Mouse (Mus musculus): ENCODE measurements around the gene Pou3f1.
"Not testable (repeated sequence)": the region's sequence is repeated elsewhere in the genome, so short reads cannot be mapped to it uniquely, and the experiment has no call there.

The Pou3f1 gene

GRCm38 (mm10) chr4:124692416-124692861 lies 35.8 kb downstream of the Pou3f1 start:
- DNase-seq (ENCODE audit: low spot score), result no peak

GRCm38 (mm10) chr4:124693135-124693894 lies 36.7 kb downstream of the Pou3f1 start, which contains the start of gene Utp11:
Gene Utp11, minus strand, starts transcription at chr4:124693600.
- DNase-seq (ENCODE audit: low spot score), result no peak

DNA sequence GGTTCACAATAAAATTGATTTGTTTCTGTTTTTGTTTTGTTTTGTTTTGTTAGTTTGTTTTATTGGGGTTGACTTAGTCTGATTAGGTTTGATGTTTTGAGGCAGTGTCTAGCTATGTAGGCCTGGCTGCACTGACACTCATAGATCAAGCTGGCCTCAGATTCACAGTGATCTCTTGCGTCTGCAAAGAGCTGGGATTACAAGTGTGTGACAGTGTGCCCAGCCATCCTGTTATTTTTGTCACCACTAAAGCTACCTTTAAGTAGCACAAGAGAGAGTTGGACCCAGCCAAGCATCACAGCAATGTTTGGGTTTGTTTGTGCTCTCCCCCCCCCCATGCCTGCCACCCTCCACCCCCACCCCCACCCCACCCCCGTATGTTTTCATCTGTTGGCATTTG lies 38.0 kb downstream of the Pou3f1 start:
- DNase-seq (ENCODE audit: low spot score), result no peak

- no peak for DNase-seq (ENCODE audit: low spot score)
Observed at GRCm38 (mm10) chr4:124695786-124696516, 39.3 kb downstream of the Pou3f1 start.

DNA sequence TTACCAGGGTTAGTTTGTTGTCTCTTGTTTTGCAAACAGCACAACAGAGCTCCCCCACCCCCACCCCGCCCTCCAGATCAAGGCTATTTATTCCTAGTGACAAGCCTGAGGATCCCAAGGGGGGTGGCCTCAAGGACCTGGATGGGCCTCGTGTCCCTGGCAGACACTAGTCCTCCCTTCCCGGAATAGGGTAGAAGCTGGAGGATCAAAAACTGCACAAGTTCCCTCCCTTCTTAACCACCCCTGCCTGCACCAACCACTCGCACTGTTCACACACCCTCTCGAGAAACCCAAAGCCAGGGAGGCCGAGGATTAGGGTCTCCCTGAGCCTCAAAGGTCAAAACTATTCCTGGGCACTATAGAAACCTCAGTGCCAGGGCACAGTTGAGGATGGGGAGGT lies 43.2 kb downstream of the Pou3f1 start:
- DNase-seq (ENCODE audit: low spot score), result no peak

DNA sequence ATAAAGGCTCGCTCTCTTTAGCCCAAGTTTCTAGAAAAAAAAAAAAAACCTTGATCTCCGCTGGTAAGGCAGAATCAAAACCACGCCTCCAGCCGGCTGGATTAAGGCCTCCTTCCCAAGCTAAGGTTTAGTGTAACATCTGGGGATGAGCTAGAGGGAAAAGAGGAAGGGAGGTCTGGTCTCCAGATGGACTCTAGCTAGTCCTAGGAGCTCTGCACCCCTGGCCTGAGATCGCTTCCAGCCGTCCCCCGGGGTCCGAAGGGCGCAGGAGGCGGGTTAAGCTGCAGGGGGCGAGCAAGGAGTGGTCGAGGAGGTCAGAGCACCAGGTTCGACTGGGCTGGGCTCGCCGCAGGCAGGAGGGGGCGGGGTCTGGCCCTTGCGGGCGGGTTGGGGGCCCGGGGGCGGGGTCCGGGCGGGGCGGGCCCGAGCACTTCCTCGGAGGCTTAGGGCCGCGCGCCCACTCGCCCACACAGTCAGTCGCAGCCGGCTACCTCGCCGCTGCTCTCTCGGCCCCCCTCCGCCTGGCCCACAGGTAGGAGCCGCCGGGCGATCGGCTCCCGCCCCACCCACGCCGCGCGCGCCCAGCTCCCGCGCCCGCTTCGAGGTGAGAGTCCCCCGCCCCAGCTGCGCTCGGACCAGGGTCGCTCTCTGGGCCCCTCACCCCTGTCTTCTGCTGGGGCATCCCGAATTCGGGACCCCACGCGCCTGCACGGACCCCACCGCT lies 43.8 kb downstream of the Pou3f1 start, which contains the start of gene Fhl3:
Gene Fhl3 (plus strand): TSS at position 454 of the 724 bp plus-strand sequence.
- DNase-seq (ENCODE audit: low spot score), result no peak

DNA sequence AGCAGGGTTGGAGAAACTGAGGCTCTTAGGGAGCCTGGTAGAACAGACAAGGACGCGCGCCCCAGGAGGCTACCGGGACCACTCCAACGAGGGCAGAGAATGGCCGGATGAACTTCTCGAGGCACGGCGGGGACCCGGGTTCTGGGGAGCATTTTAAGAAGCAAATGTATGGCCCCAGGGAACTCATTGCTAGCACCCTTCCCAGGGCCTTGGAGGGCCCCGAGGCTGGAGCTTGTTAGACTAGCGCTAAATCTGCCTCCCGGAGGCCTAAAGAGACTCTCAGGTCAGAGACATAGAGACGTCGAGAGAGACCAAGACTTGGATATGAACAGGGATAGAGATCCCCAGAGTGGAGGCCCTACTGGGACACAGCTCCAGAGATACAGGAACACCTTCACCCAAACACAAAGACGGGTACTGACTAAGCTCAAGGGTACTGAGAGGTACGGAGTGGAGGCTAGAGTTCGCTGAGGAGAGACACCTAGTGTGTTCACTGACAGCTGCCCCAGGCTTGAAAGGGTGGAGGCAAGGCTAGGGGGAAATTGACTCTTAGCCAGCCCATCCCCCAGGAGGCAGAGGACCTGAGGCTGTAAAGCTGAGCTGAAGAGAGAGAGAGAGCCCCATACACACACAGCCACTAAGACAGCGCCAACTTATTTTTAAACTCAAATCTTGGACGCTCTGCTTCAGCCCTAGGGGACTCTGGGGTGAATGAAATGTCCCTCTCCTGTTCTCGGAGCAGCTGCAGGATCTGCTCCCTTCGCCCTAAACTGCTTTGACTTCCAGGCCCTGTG lies 44.6 kb downstream of the Pou3f1 start:
- DNase-seq (ENCODE audit: low spot score), result no peak

- DNase-seq (ENCODE audit: low spot score), result no peak
Observed at GRCm38 (mm10) chr4:124701916-124702315, 45.3 kb downstream of the Pou3f1 start.

- no peak for DNase-seq (ENCODE audit: low spot score)
Observed at GRCm38 (mm10) chr4:124703406-124703805, 46.8 kb downstream of the Pou3f1 start.

- no peak for DNase-seq (ENCODE audit: low spot score)
Observed at GRCm38 (mm10) chr4:124703881-124704796, 47.5 kb downstream of the Pou3f1 start.

- DNase-seq (ENCODE audit: low spot score), result no peak
Observed at GRCm38 (mm10) chr4:124704797-124705474, 48.3 kb downstream of the Pou3f1 start.

DNA sequence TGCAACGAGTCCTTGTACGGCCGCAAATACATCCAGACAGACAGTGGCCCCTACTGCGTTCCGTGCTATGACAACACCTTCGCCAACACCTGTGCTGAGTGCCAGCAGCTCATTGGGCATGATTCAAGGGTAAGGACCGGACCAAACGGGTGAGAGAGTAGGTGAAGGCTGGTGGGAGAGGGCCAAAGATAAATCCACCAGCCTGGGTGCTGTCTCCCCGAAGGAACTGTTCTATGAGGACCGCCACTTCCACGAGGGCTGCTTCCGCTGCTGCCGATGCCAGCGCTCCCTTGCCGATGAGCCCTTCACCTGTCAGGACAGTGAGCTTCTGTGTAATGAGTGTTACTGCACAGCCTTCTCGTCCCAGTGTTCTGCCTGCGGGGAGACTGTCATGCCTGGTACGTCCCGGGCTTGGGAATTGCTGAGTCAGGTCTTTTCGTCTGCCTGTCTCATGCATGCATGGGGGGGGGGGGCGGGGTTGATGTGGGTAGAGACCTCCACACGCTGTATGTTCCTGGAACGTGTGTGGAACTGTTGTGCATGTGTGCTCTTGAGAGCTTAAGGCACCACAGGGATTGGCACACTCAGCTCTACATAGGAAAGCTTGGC lies 49.2 kb downstream of the Pou3f1 start:
- no peak for DNase-seq (ENCODE audit: low spot score)

GRCm38 (mm10) chr4:124707381-124708199 lies 51.0 kb downstream of the Pou3f1 start:
- not testable (repeated sequence) for DNase-seq (ENCODE audit: low spot score)

GRCm38 (mm10) chr4:124708200-124708517 lies 51.6 kb downstream of the Pou3f1 start:
- DNase-seq (ENCODE audit: low spot score), result not testable (repeated sequence)

GRCm38 (mm10) chr4:124708518-124709477 lies 52.2 kb downstream of the Pou3f1 start:
- peak; percentile 68 for DNase-seq (ENCODE audit: low spot score)

DNA sequence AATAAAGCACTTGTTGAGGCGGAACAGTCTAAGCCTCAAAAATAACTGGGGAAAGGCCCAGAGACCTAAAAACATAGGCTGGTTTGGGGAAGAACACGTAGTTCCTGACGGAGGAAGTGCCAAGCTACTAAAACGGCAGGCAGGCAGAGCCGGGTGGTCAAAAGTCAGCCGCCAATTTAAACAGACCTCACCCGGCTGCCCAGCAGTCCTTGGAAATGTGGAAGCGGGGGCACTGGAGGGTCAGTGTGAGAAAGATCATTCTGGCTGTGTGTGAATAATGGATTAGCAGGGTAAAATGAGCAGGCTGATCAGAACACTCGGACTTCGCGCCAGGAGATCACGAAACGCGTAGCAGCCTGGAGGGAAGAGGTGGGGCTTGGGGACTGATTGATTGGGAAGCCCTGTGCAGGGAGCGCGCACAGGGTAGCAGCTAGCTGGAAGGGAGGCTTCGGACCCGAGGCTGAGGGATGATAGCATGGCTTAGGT lies 53.4 kb downstream of the Pou3f1 start:
- DNase-seq (ENCODE audit: low spot score), result no peak

Data from urinary bladder, postnatal 10 days (tissue).